Mouse (Mus musculus) ES-E14 (cell line): ENCODE measurements around the gene Dnaaf3.
A peak's percentile ranks its signal among the peaks of the same experiment; 100 is the strongest.

Experiments
- CHD2 ChIP-seq: IDR thresholded peaks from 2 replicates; pipeline ENCODE4 v1.6.1; 2014; ENCODE audit warnings: mild to moderate bottlenecking, low read depth, low read length, inconsistent platforms
- MAFK ChIP-seq: IDR thresholded peaks from 2 replicates; pipeline ENCODE4 v1.6.1; 2014; ENCODE audit warnings: mild to moderate bottlenecking, low read depth, low read length, inconsistent platforms; ENCODE audit not compliant: insufficient read depth
- ZC3H11A ChIP-seq: IDR thresholded peaks from 2 replicates; pipeline ENCODE4 v1.6.1; 2012; ENCODE audit warnings: low read depth, mild to moderate bottlenecking, inconsistent platforms, low read length, borderline replicate concordance
- ZNF384 ChIP-seq: IDR thresholded peaks from 2 replicates; pipeline ENCODE4 v1.6.1; 2012; ENCODE audit warnings: low read depth, low read length, inconsistent platforms

DNA sequence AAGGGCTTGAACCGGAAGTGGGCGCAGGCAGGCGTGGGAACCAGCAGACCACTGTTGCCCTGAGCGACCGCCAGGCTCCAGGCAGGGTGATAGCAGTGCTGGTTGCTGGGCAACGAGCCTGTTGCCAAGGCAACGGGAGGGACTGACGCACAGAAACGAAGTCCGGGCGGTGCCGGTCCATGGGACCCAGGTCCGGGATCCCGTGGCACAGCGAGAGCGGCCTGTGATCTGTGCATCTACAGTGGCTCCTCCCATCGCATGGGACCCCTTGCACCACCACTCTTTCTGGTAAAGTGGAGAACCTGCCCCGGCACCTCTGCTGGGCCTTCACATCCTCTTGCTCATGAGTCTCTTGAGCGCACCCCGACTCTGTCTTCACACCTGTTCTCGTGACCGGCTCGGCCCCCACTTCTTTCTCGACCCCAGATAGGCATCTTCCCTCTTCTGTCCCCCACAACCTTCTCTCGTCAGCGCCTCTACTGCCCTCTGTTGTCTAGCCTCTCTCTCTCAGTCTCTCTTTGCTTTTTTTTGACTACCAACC is 14.4 kb upstream of the Dnaaf3 start:
- 0 out of 2 replicates have a peak, but pooled peaks have one; percentile 47 for TF ChIP-seq CHD2
- no peak for TF ChIP-seq MAFK
- no peak for TF ChIP-seq ZNF384
- TF ChIP-seq ZC3H11A: no peak
